28 mouse cellular contexts compared by ENCODE assay signal in genomic region chrX:152716693-152717092, GRCm38 (mm10). TPM values are rescaled to one million over a fixed set of nuclear protein-coding genes. Genes with fewer than 3 reads are reported as not detected.
"Had no signal": no experiment of that assay in that cellular context is flagged by ENCODE, and none has a peak within 500 bp of the region (broad histone marks: within the 10 kb centered on the region; RNA-seq: fewer than 3 reads in every experiment).

No protein-coding gene starts in this region.

- H3K4me1 ChIP-seq: embryonic facial prominence, embryonic 10.5 days; embryonic facial prominence, embryonic 12.5 days; embryonic facial prominence, embryonic 13.5 days; embryonic facial prominence, embryonic 15.5 days; forebrain, embryonic 10.5 days; forebrain, embryonic 12.5 days; forebrain, embryonic 13.5 days; forebrain, embryonic 15.5 days; heart, embryonic 10.5 days had no signal

- ATAC-seq: forebrain, embryonic 13.5 days; forebrain, embryonic 14.5 days; forebrain, embryonic 15.5 days; forebrain, embryonic 16.5 days; forebrain, postnatal 0 days had no signal

- H3K27me3 ChIP-seq: embryonic facial prominence, embryonic 12.5 days; embryonic facial prominence, embryonic 15.5 days; forebrain, embryonic 13.5 days; forebrain, embryonic 15.5 days had no signal

- H3K9ac ChIP-seq: embryonic facial prominence, embryonic 12.5 days; embryonic facial prominence, embryonic 13.5 days; embryonic facial prominence, embryonic 15.5 days; forebrain, embryonic 12.5 days; forebrain, embryonic 13.5 days; forebrain, embryonic 15.5 days; forebrain, postnatal 0 days had no signal

- H3K4me3 ChIP-seq: embryonic facial prominence, embryonic 10.5 days; embryonic facial prominence, embryonic 12.5 days; embryonic facial prominence, embryonic 13.5 days; embryonic facial prominence, embryonic 15.5 days; erythroblast, embryonic 14.5 days; forebrain, embryonic 10.5 days; forebrain, embryonic 12.5 days; forebrain, embryonic 13.5 days; forebrain, embryonic 15.5 days; gastrocnemius, adult 2 months; heart, embryonic 10.5 days had no signal

- H3K27ac ChIP-seq: embryonic facial prominence, embryonic 10.5 days; embryonic facial prominence, embryonic 12.5 days; embryonic facial prominence, embryonic 13.5 days; embryonic facial prominence, embryonic 15.5 days; forebrain, embryonic 10.5 days; forebrain, embryonic 12.5 days; forebrain, embryonic 13.5 days; forebrain, embryonic 15.5 days; gastrocnemius, adult 2 months; heart, embryonic 10.5 days had no signal

- DNase-seq: cerebellum, adult 9-10 months; cerebellum, adult 9-11 months; cerebellum, postnatal 10 days; cerebellum, postnatal 14 days; cerebellum, postnatal 25 days; cerebellum, postnatal 36 days; embryo, embryonic 11 days; forebrain, postnatal 0 days; gastrocnemius, adult 2 months; gastrocnemius, postnatal 10 days; gastrocnemius, postnatal 14 days; gastrocnemius, postnatal 25 days; gastrocnemius, postnatal 36 days; heart, adult 11 months; heart, adult 18-20 months had no signal

- H3K36me3 ChIP-seq: embryonic facial prominence, embryonic 10.5 days; embryonic facial prominence, embryonic 12.5 days; embryonic facial prominence, embryonic 13.5 days; embryonic facial prominence, embryonic 15.5 days; forebrain, embryonic 10.5 days; forebrain, embryonic 12.5 days; forebrain, embryonic 15.5 days; heart, embryonic 10.5 days had no signal

RNA-seq across cellular contexts. Expression of gene Shroom2, which starts 52.6 kb away (rescaled TPM):
- total RNA-seq: common myeloid progenitor, adult 5-6 weeks had no signal
- polyA plus RNA-seq: erythroblast, embryonic 14.5 days had no signal
